Mouse (Mus musculus): ENCODE measurements around the gene Cdk10. TPM values are rescaled to one million over a fixed set of nuclear protein-coding genes. Genes with fewer than 3 reads are reported as not detected.

Cdk10 gene
- total RNA-seq (2014; fragmentation: Nextera tagmentation) (22.2 and 22.3 TPM in 2 replicates), total RNA-seq (2017) (25.5 and 29.3 TPM in 2 replicates), polyA plus RNA-seq (2012) (56.3 and 64.2 TPM in 2 replicates)

DNA sequence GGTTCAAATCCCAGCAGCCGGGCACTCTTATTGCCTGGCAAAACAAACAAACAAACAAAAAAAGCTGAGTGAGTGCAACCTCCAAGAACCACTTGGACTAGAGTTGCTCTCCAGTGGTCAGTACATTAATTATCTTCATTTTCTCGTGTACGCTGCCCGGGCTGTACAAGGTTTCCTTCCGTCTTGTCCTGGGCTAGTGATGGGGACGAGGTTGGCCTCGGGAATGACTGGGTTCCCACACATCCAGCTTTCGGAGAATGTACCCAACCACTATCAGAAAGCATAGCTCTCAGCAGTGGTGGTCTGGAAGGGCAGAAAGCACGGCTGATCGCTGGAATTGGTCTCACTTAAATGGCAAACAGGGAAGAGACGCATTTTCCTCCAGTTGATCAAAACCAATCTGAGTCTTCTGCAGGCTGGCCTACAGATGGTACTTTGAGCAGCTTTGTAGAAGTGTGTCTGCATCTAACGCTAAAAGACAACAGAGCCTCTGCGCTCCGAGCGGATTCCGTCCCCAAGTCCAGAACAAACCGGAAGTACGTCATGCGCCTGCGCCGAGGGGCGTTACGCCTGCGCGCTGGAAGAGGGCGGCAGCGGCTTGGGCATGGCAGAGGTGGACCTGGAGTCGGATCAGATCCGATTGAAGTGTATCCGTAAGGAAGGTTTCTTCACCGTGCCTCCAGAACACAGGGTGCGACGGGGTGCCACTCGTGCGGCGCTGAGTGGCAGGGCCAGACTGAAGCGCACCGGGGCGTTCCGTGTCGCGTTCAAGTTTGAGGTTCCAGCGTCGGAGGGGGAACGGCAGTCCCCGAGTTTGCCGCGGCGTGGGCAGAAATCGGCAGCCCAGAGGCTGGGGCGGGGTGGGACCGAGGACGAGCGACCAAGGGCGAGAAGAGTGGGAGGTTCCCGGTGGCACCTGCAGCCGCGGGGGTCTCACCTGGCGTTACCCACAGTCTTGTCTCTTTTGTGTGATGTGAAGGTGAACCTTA is at the start of gene Cdk10:
Gene Cdk10, plus strand, starts transcription at position 565 of the 989 bp plus-strand sequence.
- TF ChIP-seq POLR2AphosphoS5 (IDR thresholded peaks at IDR 0.05; ENCODE audit: insufficient replicate concordance, low read depth, low read length) (no peak), GATA1 (IDR thresholded peaks at IDR 0.05; ENCODE audit: borderline replicate concordance, low read length) (no peak), GATA2 (IDR thresholded peaks at IDR 0.05; ENCODE audit: borderline replicate concordance, low read depth, low read length) (no peak), CTCF (IDR thresholded peaks at IDR 0.05; ENCODE audit: low read depth, low read length) (no peak), TAL1 (conservative IDR thresholded peaks at IDR 0.05; ENCODE audit: low read depth, low read length) (no peak)
- Histone ChIP-seq H3K4me1 (ENCODE audit: insufficient read depth, low read depth, low read length) (peaks cover 20% of the 10 kb centered on the region), H3K4me3 (ENCODE audit: low read depth, low read length) (peak within 1 kb of the TSS; percentile 93), H3K36me3 (replicated peaks) (peaks cover 38% of the 10 kb centered on the region), H3K27me3 (ENCODE audit: insufficient read depth, low read length) (peaks cover 4% of the 10 kb centered on the region; the same call in 1 of the 2 replicates), H3K9me3 (replicated peaks) (no peaks in the 10 kb centered on the region)
- DNase-seq (ENCODE audit: low spot score): peak; percentile 91
- ATAC-seq (ENCODE audit: extremely low read depth, insufficient number of reproducible peaks, low FRiP score, poor library complexity, severe bottlenecking): peak; percentile 87

DNA sequence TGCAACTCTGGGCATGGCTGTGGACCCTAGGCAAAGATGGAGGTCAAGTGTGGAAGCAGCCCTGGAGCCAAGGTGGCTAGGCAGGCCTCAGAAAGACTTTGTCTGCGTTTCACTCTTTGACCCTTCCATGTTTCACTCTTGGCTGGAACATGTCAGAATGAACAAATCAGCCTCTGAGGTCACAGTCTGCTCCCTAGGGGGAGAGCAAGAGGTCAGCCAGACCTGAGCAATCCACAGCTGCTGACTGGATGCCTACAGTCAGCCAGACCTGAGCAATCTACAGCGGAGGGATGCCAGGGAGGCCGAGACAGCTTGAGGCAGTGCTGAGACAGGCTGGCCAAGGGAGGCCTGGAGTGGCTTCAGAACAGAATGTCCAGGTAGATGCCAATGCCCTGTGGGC is 43.3 kb upstream of the Cdk10 start:
- H3K36me3 ChIP-seq (replicated peaks): no peaks in the 10 kb centered on the region
- peaks cover 20% of the 10 kb centered on the region for H3K9me3 ChIP-seq (replicated peaks)
- peaks cover 64% of the 10 kb centered on the region for H3K27me3 ChIP-seq (ENCODE audit: insufficient read depth, low read length)
- H3K4me3 ChIP-seq (ENCODE audit: low read depth, low read length): no peak overlapping the region
- TF ChIP-seq CTCF (IDR thresholded peaks at IDR 0.05; ENCODE audit: low read depth, low read length) (no peak), POLR2AphosphoS5 (IDR thresholded peaks at IDR 0.05; ENCODE audit: insufficient replicate concordance, low read depth, low read length) (no peak), TAL1 (conservative IDR thresholded peaks at IDR 0.05; ENCODE audit: low read depth, low read length) (no peak), GATA2 (IDR thresholded peaks at IDR 0.05; ENCODE audit: borderline replicate concordance, low read depth, low read length) (no peak), GATA1 (IDR thresholded peaks at IDR 0.05; ENCODE audit: borderline replicate concordance, low read length) (no peak)
- no peak for DNase-seq (ENCODE audit: low spot score)
- no peak for ATAC-seq (ENCODE audit: extremely low read depth, insufficient number of reproducible peaks, low FRiP score, poor library complexity, severe bottlenecking)
- H3K4me1 ChIP-seq (ENCODE audit: insufficient read depth, low read depth, low read length): no peaks in the 10 kb centered on the region

DNA sequence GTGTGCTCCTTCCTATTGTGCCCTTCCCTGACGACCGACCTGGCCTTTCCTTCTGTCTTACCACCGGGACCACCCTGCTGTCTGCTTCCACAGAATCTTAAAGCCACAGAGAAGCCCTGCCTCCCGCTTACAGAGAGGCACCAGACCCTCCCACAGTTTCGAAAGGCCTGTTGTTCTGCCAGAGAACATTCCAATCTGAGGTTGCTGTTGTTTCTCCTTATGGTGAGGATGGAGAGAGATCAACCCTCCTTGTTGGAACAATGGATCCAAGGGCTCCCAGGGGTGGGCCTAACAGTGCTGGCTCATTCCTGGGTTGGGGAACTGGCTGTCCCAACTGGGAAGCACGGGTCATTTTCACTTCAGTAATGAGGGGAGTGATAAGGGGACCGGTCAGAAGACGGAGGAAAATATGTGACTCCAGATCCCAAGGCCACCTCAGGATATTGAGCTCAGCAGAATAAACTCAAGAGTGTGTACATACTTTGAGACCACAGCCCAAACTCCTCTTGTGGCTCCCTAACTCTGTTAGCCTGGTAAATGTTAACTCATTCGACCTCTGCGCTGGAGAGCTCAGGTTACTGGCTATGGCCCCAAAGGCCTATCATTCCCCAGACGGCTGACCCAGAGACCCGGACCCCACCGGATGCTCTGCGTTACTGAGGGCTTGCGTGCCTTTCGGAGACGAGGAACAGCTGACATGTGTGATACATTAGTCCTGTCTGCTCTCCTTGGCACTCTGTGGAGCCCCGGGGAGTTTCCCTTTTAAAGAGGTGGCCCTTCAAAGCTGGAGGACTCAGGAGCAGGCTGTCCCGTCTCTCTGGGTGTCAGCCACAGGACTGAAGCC is 38.9 kb upstream of the Cdk10 start, which contains the start of gene Dpep1:
Gene Dpep1, plus strand, starts transcription at position 677 of the 844 bp plus-strand sequence.
- TF ChIP-seq GATA1 (IDR thresholded peaks at IDR 0.05; ENCODE audit: borderline replicate concordance, low read length) (no peak), TAL1 (conservative IDR thresholded peaks at IDR 0.05; ENCODE audit: low read depth, low read length) (no peak), GATA2 (IDR thresholded peaks at IDR 0.05; ENCODE audit: borderline replicate concordance, low read depth, low read length) (no peak), POLR2AphosphoS5 (IDR thresholded peaks at IDR 0.05; ENCODE audit: insufficient replicate concordance, low read depth, low read length) (no peak), CTCF (IDR thresholded peaks at IDR 0.05; ENCODE audit: low read depth, low read length) (no peak)
- ATAC-seq (ENCODE audit: extremely low read depth, insufficient number of reproducible peaks, low FRiP score, poor library complexity, severe bottlenecking): no peak

DNA sequence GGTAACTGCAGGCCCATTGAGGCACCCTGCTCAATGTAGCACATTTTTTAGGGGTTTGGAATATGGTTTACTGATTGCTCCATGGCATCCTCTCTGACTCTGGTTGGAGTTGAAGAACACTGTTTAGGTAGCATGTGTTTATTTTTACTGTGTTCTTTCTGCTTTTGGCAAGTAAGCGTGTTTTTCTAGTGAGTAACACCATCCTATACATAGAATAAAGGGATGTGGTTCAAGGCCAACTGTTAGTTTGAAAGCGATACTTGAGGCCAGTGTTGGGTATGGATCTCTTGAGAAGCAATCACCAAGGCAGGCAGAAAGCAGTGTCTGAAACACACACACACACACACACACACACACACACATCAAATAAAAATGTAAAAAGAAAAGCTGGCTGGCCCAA is 36.6 kb upstream of the Cdk10 start:
- TF ChIP-seq POLR2AphosphoS5 (IDR thresholded peaks at IDR 0.05; ENCODE audit: insufficient replicate concordance, low read depth, low read length) (no peak), GATA2 (IDR thresholded peaks at IDR 0.05; ENCODE audit: borderline replicate concordance, low read depth, low read length) (no peak), CTCF (IDR thresholded peaks at IDR 0.05; ENCODE audit: low read depth, low read length) (no peak), TAL1 (conservative IDR thresholded peaks at IDR 0.05; ENCODE audit: low read depth, low read length) (no peak), GATA1 (IDR thresholded peaks at IDR 0.05; ENCODE audit: borderline replicate concordance, low read length) (no peak)
- Histone ChIP-seq H3K27me3 (ENCODE audit: insufficient read depth, low read length) (peaks cover 73% of the 10 kb centered on the region), H3K36me3 (replicated peaks) (no peaks in the 10 kb centered on the region), H3K4me1 (ENCODE audit: insufficient read depth, low read depth, low read length) (peaks cover 24% of the 10 kb centered on the region), H3K4me3 (ENCODE audit: low read depth, low read length) (no peak overlapping the region), H3K9me3 (replicated peaks) (no peaks in the 10 kb centered on the region)
- ATAC-seq (ENCODE audit: extremely low read depth, insufficient number of reproducible peaks, low FRiP score, poor library complexity, severe bottlenecking) (no peak), DNase-seq (ENCODE audit: low spot score) (no peak)

More for the DNA sequence above, 38.9 kb upstream of the Cdk10 start, which contains the start of gene Dpep1:
- Histone ChIP-seq H3K36me3 (replicated peaks) (no peaks in the 10 kb centered on the region), H3K27me3 (ENCODE audit: insufficient read depth, low read length) (peaks cover 78% of the 10 kb centered on the region), H3K9me3 (replicated peaks) (no peaks in the 10 kb centered on the region), H3K4me1 (ENCODE audit: insufficient read depth, low read depth, low read length) (peaks cover 18% of the 10 kb centered on the region), H3K4me3 (ENCODE audit: low read depth, low read length) (no peak within 1 kb of the TSS)
- DNase-seq (ENCODE audit: low spot score): no peak

DNA sequence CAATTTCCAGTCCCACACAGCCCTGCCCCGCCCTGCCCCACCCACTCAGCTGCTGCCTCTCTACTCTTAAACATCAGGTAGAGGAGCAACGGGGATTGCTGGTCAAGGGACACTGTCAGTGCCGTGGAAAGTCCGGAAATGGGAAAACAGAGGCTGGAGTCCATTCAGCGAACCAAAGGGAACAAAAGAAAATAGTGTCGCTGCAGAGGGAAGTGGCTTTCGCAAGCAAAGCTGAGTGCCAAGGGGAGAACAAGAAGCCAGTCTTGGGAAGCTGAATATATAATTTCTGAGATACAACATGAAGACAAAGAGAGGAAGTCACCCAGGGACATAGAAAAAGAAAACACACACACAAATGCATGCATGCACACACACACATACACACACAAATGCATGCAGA is 35.8 kb upstream of the Cdk10 start:
- Histone ChIP-seq H3K36me3 (replicated peaks) (no peaks in the 10 kb centered on the region), H3K4me3 (ENCODE audit: low read depth, low read length) (no peak overlapping the region), H3K9me3 (replicated peaks) (no peaks in the 10 kb centered on the region), H3K27me3 (ENCODE audit: insufficient read depth, low read length) (peaks cover 68% of the 10 kb centered on the region), H3K4me1 (ENCODE audit: insufficient read depth, low read depth, low read length) (peaks cover 25% of the 10 kb centered on the region)
- DNase-seq (ENCODE audit: low spot score): no peak
- TF ChIP-seq GATA2 (IDR thresholded peaks at IDR 0.05; ENCODE audit: borderline replicate concordance, low read depth, low read length) (no peak), TAL1 (conservative IDR thresholded peaks at IDR 0.05; ENCODE audit: low read depth, low read length) (no peak), GATA1 (IDR thresholded peaks at IDR 0.05; ENCODE audit: borderline replicate concordance, low read length) (no peak), POLR2AphosphoS5 (IDR thresholded peaks at IDR 0.05; ENCODE audit: insufficient replicate concordance, low read depth, low read length) (no peak), CTCF (IDR thresholded peaks at IDR 0.05; ENCODE audit: low read depth, low read length) (no peak)
- ATAC-seq (ENCODE audit: extremely low read depth, insufficient number of reproducible peaks, low FRiP score, poor library complexity, severe bottlenecking): no peak
